Mouse (Mus musculus) C2C12 (cell line): ENCODE measurements at regions not wholly inside any gene's neighbourhood (a gene's known extent, or its start where the extent isn't known, plus 50 kb on each side); places are given as distances from the start of the nearest gene placed in this dataset.

Source experiments
- CTCF ChIP-seq: IDR thresholded peaks from one replicate; pipeline ENCODE4 v1.5.1; 2011; ENCODE audit not compliant: control insufficient read depth, insufficient read depth, insufficient read length
- MAX ChIP-seq: IDR thresholded peaks from one replicate; pipeline ENCODE4 v1.6.1; 2011; ENCODE audit warnings: mild to moderate bottlenecking, control low read depth
- USF1 ChIP-seq: IDR thresholded peaks from one replicate; pipeline ENCODE4 v1.6.1; 2011; ENCODE audit warnings: low read depth, mild to moderate bottlenecking, control low read depth, moderate library complexity

DNA sequence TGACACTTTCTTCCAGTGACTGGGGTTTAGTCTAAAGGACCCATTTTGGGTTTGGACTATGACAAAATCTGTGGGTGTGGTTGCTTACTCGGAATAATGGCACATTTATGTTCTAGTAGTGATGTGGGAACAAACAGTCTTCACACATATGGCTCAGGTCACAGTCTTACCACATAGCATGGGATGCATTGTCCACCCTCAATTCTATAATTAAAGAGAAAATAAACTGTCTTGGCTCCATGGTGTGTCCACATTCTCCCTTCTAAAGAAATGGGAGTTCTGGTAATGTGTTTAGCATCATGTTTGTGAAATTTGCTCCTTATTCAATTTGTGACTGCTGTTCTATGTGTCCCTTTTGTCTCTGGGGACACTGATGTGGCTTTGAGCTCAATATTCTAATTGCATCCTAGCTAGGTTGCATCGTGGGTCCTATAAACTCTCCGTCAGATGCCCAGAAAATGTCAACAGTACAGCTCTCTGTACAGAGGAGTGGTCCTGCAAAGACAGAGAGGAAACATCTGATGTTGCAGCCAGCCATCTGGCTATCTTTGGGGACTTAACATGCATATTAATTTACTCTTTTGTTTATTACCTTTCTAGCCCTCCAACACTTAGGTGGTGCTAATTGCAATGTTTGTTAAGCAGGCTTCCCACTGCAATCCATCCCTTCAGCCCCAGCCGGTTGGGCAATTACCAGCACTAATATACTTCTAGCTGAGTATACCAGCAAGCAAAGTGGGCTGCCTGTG, 369.5 kb upstream of the Slc30a5 start:
- TF ChIP-seq CTCF (no peak), MAX (no peak), USF1 (no peak)
